Comparison of ENCODE assay signal across 9 mouse cellular contexts in genomic region chr16:7136971-7137370, GRCm38 (mm10).
A peak's percentile ranks its signal among the peaks of the same experiment; 100 is the strongest.
DNase-seq lines count a peak whose midpoint lies in the region; ATAC-seq and TF ChIP-seq lines count a peak whose summit lies in the region.
"Had no signal": no experiment of that assay in that cellular context is flagged by ENCODE, and none has a peak within 500 bp of the region (broad histone marks: within the 10 kb centered on the region; RNA-seq: fewer than 3 reads in every experiment).

No protein-coding gene starts in this region.

- TF ChIP-seq EP300 in lung, postnatal 0 days (IDR thresholded peaks at IDR 0.05) = no peak

- DNase-seq in forebrain, embryonic 11.5 days (ENCODE audit: low spot score) = no peak
- peak; percentile 9 for DNase-seq in ovary, postnatal 36 days (ENCODE audit: low spot score)
- no peak for DNase-seq in ovary, adult 18-20 months (ENCODE audit: low spot score)
- DNase-seq in heart, postnatal 4 days = peak; percentile 63
- DNase-seq in lung, postnatal 0 days (ENCODE audit: low spot score) = no peak
- DNase-seq: liver, embryonic 13.5 days had no signal

- no peaks in the 10 kb centered on the region for H3K36me3 ChIP-seq in forebrain, embryonic 16.5 days (ENCODE audit: control insufficient read depth, insufficient read depth)
- H3K36me3 ChIP-seq in forebrain, embryonic 11.5 days (ENCODE audit: control insufficient read depth, insufficient read depth, low read length) = no peaks in the 10 kb centered on the region
- no peaks in the 10 kb centered on the region for H3K36me3 ChIP-seq in lung, postnatal 0 days (ENCODE audit: insufficient read depth, low read length)
- H3K36me3 ChIP-seq in forebrain, embryonic 13.5 days (ENCODE audit: poor library complexity, severe bottlenecking) = no peaks in the 10 kb centered on the region
- H3K36me3 ChIP-seq: liver, embryonic 13.5 days had no signal

- H3K4me2 ChIP-seq in forebrain, embryonic 16.5 days (ENCODE audit: low read length) = no peak overlapping the region
- no peak overlapping the region for H3K4me2 ChIP-seq in forebrain, embryonic 11.5 days (ENCODE audit: low read depth, low read length, severe bottlenecking)
- H3K4me2 ChIP-seq in lung, postnatal 0 days (replicated peaks; ENCODE audit: low read depth, low read length) = no peak overlapping the region
- H3K4me2 ChIP-seq in forebrain, embryonic 13.5 days = no peak overlapping the region
- H3K4me2 ChIP-seq: liver, embryonic 13.5 days had no signal

- no peaks in the 10 kb centered on the region for H3K27me3 ChIP-seq in forebrain, embryonic 16.5 days (replicated peaks; ENCODE audit: control insufficient read depth, insufficient read depth, low read length)
- H3K27me3 ChIP-seq in forebrain, embryonic 11.5 days (ENCODE audit: control insufficient read depth, insufficient read depth, low read length) = no peaks in the 10 kb centered on the region
- H3K27me3 ChIP-seq in lung, postnatal 0 days (replicated peaks; ENCODE audit: insufficient read depth, low read length) = no peaks in the 10 kb centered on the region
- H3K27me3 ChIP-seq in forebrain, embryonic 13.5 days = no peaks in the 10 kb centered on the region
- H3K27me3 ChIP-seq: liver, embryonic 13.5 days had no signal

- ATAC-seq in forebrain, embryonic 16.5 days = peak; percentile 40; the same call in 1 of the 2 replicates
- ATAC-seq in forebrain, embryonic 11.5 days (replicated peaks; ENCODE audit: low FRiP score) = no peak
- no peak for ATAC-seq in lung, postnatal 0 days
- no peak for ATAC-seq in activated CD4-positive, CD25-positive, alpha-beta regulatory T cell, adult 4 months
- ATAC-seq in forebrain, embryonic 13.5 days = no peak

- H3K4me3 ChIP-seq in forebrain, embryonic 16.5 days (replicated peaks; ENCODE audit: low read length) = no peak overlapping the region
- H3K4me3 ChIP-seq in forebrain, embryonic 11.5 days (ENCODE audit: low read depth, low read length) = no peak overlapping the region
- no peak overlapping the region for H3K4me3 ChIP-seq in lung, postnatal 0 days (ENCODE audit: low read depth, low read length)
- no peak overlapping the region for H3K4me3 ChIP-seq in forebrain, embryonic 13.5 days
- H3K4me3 ChIP-seq: liver, embryonic 13.5 days had no signal

- H3K9me3 ChIP-seq in forebrain, embryonic 16.5 days (ENCODE audit: control insufficient read depth, low read length) = no peaks in the 10 kb centered on the region
- H3K9me3 ChIP-seq in forebrain, embryonic 11.5 days (ENCODE audit: control insufficient read depth, low read length) = no peaks in the 10 kb centered on the region
- no peaks in the 10 kb centered on the region for H3K9me3 ChIP-seq in lung, postnatal 0 days (ENCODE audit: low read length)
- H3K9me3 ChIP-seq in forebrain, embryonic 13.5 days (replicated peaks) = no peaks in the 10 kb centered on the region
- H3K9me3 ChIP-seq: liver, embryonic 13.5 days had no signal

- peaks cover 4% of the 10 kb centered on the region; the same call in 1 of the 2 replicates for H3K4me1 ChIP-seq in forebrain, embryonic 16.5 days (replicated peaks; ENCODE audit: control insufficient read depth, insufficient read depth, low read length)
- H3K4me1 ChIP-seq in forebrain, embryonic 11.5 days (replicated peaks; ENCODE audit: control insufficient read depth, insufficient read depth, low read length) = no peaks in the 10 kb centered on the region
- H3K4me1 ChIP-seq in lung, postnatal 0 days (ENCODE audit: insufficient read depth, low read depth, low read length) = no peaks in the 10 kb centered on the region
- no peaks in the 10 kb centered on the region for H3K4me1 ChIP-seq in forebrain, embryonic 13.5 days
- H3K4me1 ChIP-seq: liver, embryonic 13.5 days had no signal

- 43% methylated on average over 1 of the region's 1 CpGs for WGBS in forebrain, embryonic 16.5 days
- WGBS in forebrain, embryonic 11.5 days = 50% methylated on average over 1 of the region's 1 CpGs
- 45% methylated on average over 1 of the region's 1 CpGs for WGBS in lung, postnatal 0 days
- 40% methylated on average over 1 of the region's 1 CpGs for WGBS in forebrain, embryonic 13.5 days

- peak; percentile 51 for TF ChIP-seq CTCF in lung, postnatal 0 days (IDR thresholded peaks at IDR 0.05)

- H3K27ac ChIP-seq in forebrain, embryonic 16.5 days (ENCODE audit: low read length) = no peak overlapping the region
- H3K27ac ChIP-seq in forebrain, embryonic 11.5 days (ENCODE audit: low read depth, low read length) = no peak overlapping the region
- no peak overlapping the region for H3K27ac ChIP-seq in lung, postnatal 0 days (ENCODE audit: low read length)
- H3K27ac ChIP-seq in forebrain, embryonic 13.5 days = no peak overlapping the region
- H3K27ac ChIP-seq: liver, embryonic 13.5 days had no signal

- H3K9ac ChIP-seq in forebrain, embryonic 16.5 days (replicated peaks; ENCODE audit: low read depth, low read length) = no peak overlapping the region
- no peak overlapping the region for H3K9ac ChIP-seq in forebrain, embryonic 11.5 days (ENCODE audit: low read length)
- no peak overlapping the region for H3K9ac ChIP-seq in lung, postnatal 0 days (replicated peaks; ENCODE audit: low read depth)
- H3K9ac ChIP-seq in forebrain, embryonic 13.5 days = no peak overlapping the region
- H3K9ac ChIP-seq: liver, embryonic 13.5 days had no signal

Comparison
In these comparisons a context has a peak if more than half of its experiments do, and no peak if none do; other contexts are left out.
1. DNase-seq: peak in ovary, postnatal 36 days (single experiment) and heart, postnatal 4 days (single experiment); none in forebrain, embryonic 11.5 days (single experiment), ovary, adult 18-20 months (single experiment) and lung, postnatal 0 days (single experiment).